Mouse (Mus musculus): Measurements from ENCODE around the gene Txnrd1.

Gene Txnrd1

GRCm38 (mm10) chr10:82817936-82818335 is 15.8 kb upstream of the Txnrd1 start:
- DNase-seq (ENCODE audit: low read depth, low spot score) = no peak

GRCm38 (mm10) chr10:82818661-82819060 is 15.1 kb upstream of the Txnrd1 start:
- no peak for DNase-seq (ENCODE audit: low read depth, low spot score)

GRCm38 (mm10) chr10:82823108-82823778 is 10.5 kb upstream of the Txnrd1 start:
- DNase-seq (ENCODE audit: low read depth, low spot score) = no peak

GRCm38 (mm10) chr10:82823779-82824177 is 10.0 kb upstream of the Txnrd1 start:
- no peak for DNase-seq (ENCODE audit: low read depth, low spot score)

- DNase-seq (ENCODE audit: low read depth, low spot score) = no peak
Observed at GRCm38 (mm10) chr10:82824541-82824940, 9.2 kb upstream of the Txnrd1 start.

GRCm38 (mm10) chr10:82826516-82826915 is 7.2 kb upstream of the Txnrd1 start:
- no peak for DNase-seq (ENCODE audit: low read depth, low spot score)

GRCm38 (mm10) chr10:82835898-82836297 is 2.1 kb downstream of the Txnrd1 start:
- no peak for DNase-seq (ENCODE audit: low read depth, low spot score)

GRCm38 (mm10) chr10:82838390-82838789 is 4.6 kb downstream of the Txnrd1 start:
- peak; percentile 37 for DNase-seq (ENCODE audit: low read depth, low spot score)

- DNase-seq (ENCODE audit: low read depth, low spot score) = no peak
Observed at GRCm38 (mm10) chr10:82844090-82844489, 10.3 kb downstream of the Txnrd1 start.

GRCm38 (mm10) chr10:82844731-82845130 is 11.0 kb downstream of the Txnrd1 start:
- DNase-seq (ENCODE audit: low read depth, low spot score) = no peak

- DNase-seq (ENCODE audit: low read depth, low spot score) = no peak
Observed at GRCm38 (mm10) chr10:82847821-82848459, 14.2 kb downstream of the Txnrd1 start.

- no peak for DNase-seq (ENCODE audit: low read depth, low spot score)
Observed at GRCm38 (mm10) chr10:82849686-82850353, 16.1 kb downstream of the Txnrd1 start.

GRCm38 (mm10) chr10:82850354-82850752 is 16.6 kb downstream of the Txnrd1 start:
- no peak for DNase-seq (ENCODE audit: low read depth, low spot score)

- DNase-seq (ENCODE audit: low read depth, low spot score) = peak; percentile 68
Observed at GRCm38 (mm10) chr10:82851751-82852150, 18.0 kb downstream of the Txnrd1 start.

- DNase-seq (ENCODE audit: low read depth, low spot score) = peak; percentile 62
Observed at GRCm38 (mm10) chr10:82858032-82858680, 24.4 kb downstream of the Txnrd1 start.

- peak; percentile 98 for DNase-seq (ENCODE audit: low read depth, low spot score)
Observed at GRCm38 (mm10) chr10:82858691-82859532, 25.2 kb downstream of the Txnrd1 start.

- peak; percentile 72 for DNase-seq (ENCODE audit: low read depth, low spot score)
Observed at GRCm38 (mm10) chr10:82859533-82859915, 25.8 kb downstream of the Txnrd1 start.

GRCm38 (mm10) chr10:82860181-82860928 is 26.6 kb downstream of the Txnrd1 start:
- peak; percentile 85 for DNase-seq (ENCODE audit: low read depth, low spot score)

GRCm38 (mm10) chr10:82860929-82861315 is 27.2 kb downstream of the Txnrd1 start:
- DNase-seq (ENCODE audit: low read depth, low spot score) = no peak

GRCm38 (mm10) chr10:82863106-82863680 is 29.4 kb downstream of the Txnrd1 start:
- peak; percentile 84 for DNase-seq (ENCODE audit: low read depth, low spot score)

All from 3T3-L1 (cell line).